Mouse (Mus musculus): ENCODE results near the gene Mylk. TPM values are rescaled to one million over a fixed set of nuclear protein-coding genes. Genes with fewer than 3 reads are reported as not detected.

Gene Mylk
- total and polyA plus RNA-seq, 3 experiments, result 0.04 to 0.10 TPM; not detected in 1

GRCm38 (mm10) chr16:35034971-35035370, 290.0 kb downstream of the Mylk start:
- H3K4me3 ChIP-seq (replicated peaks in 1 of 3; ENCODE audit: low read depth in 2 of 3, low read length in 2 of 3, poor library complexity in 1 of 3), result no peak overlapping the region
- in situ Hi-C loops (cut with MboI; ENCODE audit: low pct_ligation_motif_present, low pct_unique_long_range_greater_than_20kb, low sequenced_read_pairs), result no loop called here
- H3K4me1 ChIP-seq (ENCODE audit: control insufficient read depth in 1 of 2, insufficient read depth in 2 of 2), result peaks cover 0 to 70% of the 10 kb centered on the region in 2 experiments; a peak in 2 of 4 replicates
- no peaks in the 10 kb centered on the region for H3K9me3 ChIP-seq (replicated peaks; ENCODE audit: low read length)
- DNase-seq (ENCODE audit: extremely low read depth), result no peak
- H3K36me3 ChIP-seq (replicated peaks in 1 of 2; ENCODE audit: control insufficient read depth in 1 of 2, insufficient read depth in 1 of 2, low read length in 1 of 2), result peaks cover 42 to 86% of the 10 kb centered on the region in 2 experiments
- no peak overlapping the region for H3K27ac ChIP-seq (ENCODE audit: insufficient read depth, low read depth)
- H3K79me2 ChIP-seq (replicated peaks; ENCODE audit: control insufficient read depth, extremely low read depth, insufficient read depth, poor library complexity, severe bottlenecking), result no peaks in the 10 kb centered on the region
- H3K27me3 ChIP-seq (replicated peaks), result no peaks in the 10 kb centered on the region
- H3K4me2 ChIP-seq (ENCODE audit: insufficient read depth, low read depth, poor library complexity, severe bottlenecking), result no peak overlapping the region
- TF ChIP-seq MEF2A (IDR thresholded peaks at IDR 0.05; ENCODE audit: borderline replicate concordance, low read depth, low read length), result no peak
- no peak for TF ChIP-seq ZNF384 (IDR thresholded peaks at IDR 0.05; ENCODE audit: low read depth, low read length)
- TF ChIP-seq IRF4 (IDR thresholded peaks at IDR 0.05; ENCODE audit: low read depth, low read length), result no peak
- no peak for TF ChIP-seq CTCF (conservative IDR thresholded peaks at IDR 0.05 in 1 of 2, IDR thresholded peaks at IDR 0.05 in 1 of 2; ENCODE audit: low read depth in 2 of 2, low read length in 2 of 2)
- no peak for TF ChIP-seq USF1 (IDR thresholded peaks at IDR 0.05; ENCODE audit: low read depth, low read length)
- no peak for TF ChIP-seq ETS1 (conservative IDR thresholded peaks at IDR 0.05; ENCODE audit: low read depth, low read length)
- dilution Hi-C loops (cut with MboI; ENCODE audit: extremely low pct_ligation_motif_present, extremely low pct_unique_long_range_greater_than_20kb, low sequenced_read_pairs), result no loop called here
- H3K9ac ChIP-seq (ENCODE audit: insufficient read depth, low read depth), result no peak overlapping the region

DNA sequence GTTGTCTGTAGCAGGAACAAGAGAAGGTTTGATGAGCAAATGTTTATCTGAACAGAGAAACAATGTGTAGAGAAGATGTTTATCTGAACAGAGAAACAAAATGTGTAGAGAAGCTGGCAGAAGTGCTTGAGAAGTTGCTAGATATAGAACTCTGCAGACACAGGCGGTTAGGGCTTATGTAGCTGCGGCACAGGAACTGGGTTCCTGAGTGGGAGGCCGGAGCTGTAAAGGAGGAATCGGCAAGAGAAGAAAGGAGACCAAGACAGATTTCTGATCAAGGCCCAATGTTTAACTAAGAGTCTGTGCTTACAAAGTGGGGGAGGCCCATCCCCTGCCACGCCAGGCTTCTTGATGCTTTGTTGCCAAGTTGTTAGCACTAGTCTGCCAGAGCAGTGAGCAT, 291.7 kb downstream of the Mylk start:
- in situ Hi-C loops (cut with MboI; ENCODE audit: low pct_ligation_motif_present, low pct_unique_long_range_greater_than_20kb, low sequenced_read_pairs), result no loop called here
- dilution Hi-C loops (cut with MboI; ENCODE audit: extremely low pct_ligation_motif_present, extremely low pct_unique_long_range_greater_than_20kb, low sequenced_read_pairs), result no loop called here
- H3K27me3 ChIP-seq (replicated peaks), result no peaks in the 10 kb centered on the region
- TF ChIP-seq UBTF (IDR thresholded peaks at IDR 0.05; ENCODE audit: low read depth, low read length) (no peak), MAFK (IDR thresholded peaks at IDR 0.05; ENCODE audit: insufficient replicate concordance, low read length) (no peak), SIN3A (IDR thresholded peaks at IDR 0.05; ENCODE audit: low read length) (no peak), MEF2A (IDR thresholded peaks at IDR 0.05; ENCODE audit: borderline replicate concordance, low read depth, low read length) (no peak), CHD1 (IDR thresholded peaks at IDR 0.05; ENCODE audit: low read depth, low read length) (no peak), MAZ (IDR thresholded peaks at IDR 0.05; ENCODE audit: low read depth, low read length) (no peak), NELFE (IDR thresholded peaks at IDR 0.05; ENCODE audit: low read depth, low read length) (no peak), EP300 (IDR thresholded peaks at IDR 0.05; ENCODE audit: low read length) (no peak), PAX5 (IDR thresholded peaks at IDR 0.05; ENCODE audit: low read length) (no peak), IRF4 (IDR thresholded peaks at IDR 0.05; ENCODE audit: low read depth, low read length) (no peak)
- no peak overlapping the region for H3K4me3 ChIP-seq (replicated peaks in 1 of 3; ENCODE audit: low read depth in 2 of 3, low read length in 2 of 3, poor library complexity in 1 of 3)
- no peak overlapping the region for H3K4me2 ChIP-seq (ENCODE audit: insufficient read depth, low read depth, poor library complexity, severe bottlenecking)
- no peak overlapping the region for H3K9ac ChIP-seq (ENCODE audit: insufficient read depth, low read depth)
- H3K4me1 ChIP-seq (ENCODE audit: control insufficient read depth in 1 of 2, insufficient read depth in 2 of 2), result peaks cover 0 to 67% of the 10 kb centered on the region in 2 experiments; a peak in 2 of 4 replicates
- no peak overlapping the region for H3K27ac ChIP-seq (ENCODE audit: insufficient read depth, low read depth)
- no peak for DNase-seq (ENCODE audit: extremely low read depth)
- H3K79me2 ChIP-seq (replicated peaks; ENCODE audit: control insufficient read depth, extremely low read depth, insufficient read depth, poor library complexity, severe bottlenecking), result no peaks in the 10 kb centered on the region
- H3K36me3 ChIP-seq (replicated peaks in 1 of 2; ENCODE audit: control insufficient read depth in 1 of 2, insufficient read depth in 1 of 2, low read length in 1 of 2), result peaks cover 43 to 92% of the 10 kb centered on the region in 2 experiments
- H3K9me3 ChIP-seq (replicated peaks; ENCODE audit: low read length), result no peaks in the 10 kb centered on the region

All from CH12.LX (cell line).